Mouse (Mus musculus) spleen, adult 2 months (tissue): ENCODE results near the gene Wnt3a. TPM values are rescaled to one million over a fixed set of nuclear protein-coding genes. Genes with fewer than 3 reads are reported as not detected.
A peak's percentile ranks its signal among the peaks of the same experiment; 100 is the strongest.
"Not testable (repeated sequence)": the region's sequence is repeated elsewhere in the genome, so short reads cannot be mapped to it uniquely, and the experiment has no call there.

Experiments
- DNase-seq, 2 experiments: peaks; one replicate each; pipeline versions ENCODE4 v3.0.0 to v3.0.0-alpha.2; 2012 to 2021; ENCODE audit warnings: low spot score in 2 of 2, low read depth in 1 of 2
- H3K27ac ChIP-seq: fragments of 200-500 bp; 2 replicates; pipeline ENCODE4 v1.5.1; 2012; ENCODE audit warnings: low read length, inconsistent platforms; ENCODE audit not compliant: insufficient read depth
- H3K27me3 ChIP-seq: fragments of 200-500 bp; 2 replicates; pipeline ENCODE4 v1.6.1; 2012; ENCODE audit warnings: mild to moderate bottlenecking, moderate library complexity, low read length, inconsistent platforms; ENCODE audit not compliant: control insufficient read depth, insufficient read depth
- H3K36me3 ChIP-seq: fragments of 200-500 bp; 2 replicates; pipeline ENCODE4 v1.6.1; 2012; ENCODE audit warnings: mild to moderate bottlenecking, low read length, inconsistent platforms; ENCODE audit not compliant: control insufficient read depth, insufficient read depth
- H3K4me1 ChIP-seq: fragments of 200-500 bp; 2 replicates; pipeline ENCODE4 v1.6.1; 2011; ENCODE audit warnings: inconsistent platforms; ENCODE audit not compliant: control insufficient read depth, insufficient read depth, insufficient read length
- H3K4me3 ChIP-seq: fragments of 200-500 bp; 2 replicates; pipeline ENCODE4 v1.5.1; 2011; ENCODE audit warnings: mild to moderate bottlenecking, inconsistent platforms; ENCODE audit not compliant: insufficient read depth, insufficient read length; ENCODE audit errors: extremely low read depth
- CTCF ChIP-seq: fragments of 200-500 bp; IDR thresholded peaks from 2 replicates; pipeline ENCODE4 v1.5.1; 2011; ENCODE audit warnings: mild to moderate bottlenecking, inconsistent platforms; ENCODE audit not compliant: insufficient read depth, insufficient read length, insufficient replicate concordance; ENCODE audit errors: extremely low read depth
- POLR2A ChIP-seq: fragments of 200-500 bp; IDR thresholded peaks from 2 replicates; pipeline ENCODE4 v1.6.1; 2011; ENCODE audit warnings: low read depth, low read length, inconsistent platforms
- WGBS: fragments of 180-500 bp; shearing (Covaris S2); methylation state at CpG from one replicate; pipeline ENCODE4 v1.1.7; 2018; 5-methylcytosine and 5-hydroxymethylcytosine counted together
- polyA plus RNA-seq: library from polyadenylated mRNA; depleted of rRNA; stranded (reverse); fragments of >200 nt; gene quantifications from 2 replicates; pipeline ENCODE4 v1.2.3, GENCODE M21; 2012

Gene Wnt3a
- polyA plus RNA-seq, 1 experiment = not detected

GRCm38 (mm10) chr11:59302700-59303569 is 12.4 kb upstream of the Wnt3a start:
- H3K36me3 ChIP-seq = no peaks in the 10 kb centered on the region
- TF ChIP-seq CTCF = peak; percentile 50; the same call in 1 of the 2 replicates
- TF ChIP-seq POLR2A = no peak
- no peaks in the 10 kb centered on the region; the same call in 1 of the 2 replicates for H3K4me1 ChIP-seq
- no peak overlapping the region for H3K27ac ChIP-seq
- 22% methylated on average over 9 of the region's 10 CpGs for WGBS
- peaks cover 16% of the 10 kb centered on the region for H3K27me3 ChIP-seq
- peak; percentile 8 to 29 for DNase-seq
- no peak overlapping the region for H3K4me3 ChIP-seq

GRCm38 (mm10) chr11:59301053-59301452 is 10.5 kb upstream of the Wnt3a start:
- not testable (repeated sequence) for H3K36me3 ChIP-seq, H3K4me1 ChIP-seq, H3K4me3 ChIP-seq, H3K27me3 ChIP-seq, H3K27ac ChIP-seq, DNase-seq
- 56% methylated on average over 2 of the region's 2 CpGs for WGBS

GRCm38 (mm10) chr11:59300185-59300584 is 9.6 kb upstream of the Wnt3a start:
- WGBS = 13% methylated on average over 3 of the region's 3 CpGs
- TF ChIP-seq CTCF = no peak
- no peak for TF ChIP-seq POLR2A
- no peak overlapping the region for H3K4me3 ChIP-seq
- DNase-seq = no peak
- no peaks in the 10 kb centered on the region for H3K4me1 ChIP-seq
- no peak overlapping the region for H3K27ac ChIP-seq
- H3K27me3 ChIP-seq = no peaks in the 10 kb centered on the region
- H3K36me3 ChIP-seq = no peaks in the 10 kb centered on the region

DNA sequence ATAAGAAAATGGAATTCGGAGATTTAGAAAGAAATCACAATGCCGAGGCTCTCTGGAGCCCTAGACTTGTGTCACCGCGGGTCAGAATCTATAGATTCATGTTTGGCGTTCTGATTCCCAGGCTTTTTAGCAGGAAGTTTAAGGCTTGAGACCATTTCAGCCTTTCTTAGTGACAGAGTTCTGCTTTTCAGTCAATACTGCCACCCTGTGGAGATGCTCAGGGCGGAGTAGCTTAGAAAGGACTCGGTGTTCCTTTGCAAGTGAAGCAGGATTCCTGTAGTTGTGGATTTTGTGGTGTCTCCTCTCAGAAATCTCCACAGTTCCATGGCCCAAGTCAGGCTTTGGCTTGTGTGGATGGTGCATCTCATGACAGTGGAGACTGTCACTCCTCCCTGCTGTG is 7.4 kb upstream of the Wnt3a start:
- TF ChIP-seq POLR2A (no peak), CTCF (no peak)
- H3K4me1 ChIP-seq = no peaks in the 10 kb centered on the region
- no peaks in the 10 kb centered on the region for H3K36me3 ChIP-seq
- H3K4me3 ChIP-seq = no peak overlapping the region
- 17% methylated on average over 7 of the region's 7 CpGs for WGBS
- H3K27ac ChIP-seq = no peak overlapping the region
- 0 out of 2 replicates have a peak, but pooled peaks cover 1% of the 10 kb centered on the region for H3K27me3 ChIP-seq
- no peak for DNase-seq

- Histone ChIP-seq H3K4me1 (peaks cover 1% of the 10 kb centered on the region; the same call in 1 of the 2 replicates), H3K27me3 (peaks cover 15% of the 10 kb centered on the region)
Observed at GRCm38 (mm10) chr11:59293616-59294015, 3.1 kb upstream of the Wnt3a start.

DNA sequence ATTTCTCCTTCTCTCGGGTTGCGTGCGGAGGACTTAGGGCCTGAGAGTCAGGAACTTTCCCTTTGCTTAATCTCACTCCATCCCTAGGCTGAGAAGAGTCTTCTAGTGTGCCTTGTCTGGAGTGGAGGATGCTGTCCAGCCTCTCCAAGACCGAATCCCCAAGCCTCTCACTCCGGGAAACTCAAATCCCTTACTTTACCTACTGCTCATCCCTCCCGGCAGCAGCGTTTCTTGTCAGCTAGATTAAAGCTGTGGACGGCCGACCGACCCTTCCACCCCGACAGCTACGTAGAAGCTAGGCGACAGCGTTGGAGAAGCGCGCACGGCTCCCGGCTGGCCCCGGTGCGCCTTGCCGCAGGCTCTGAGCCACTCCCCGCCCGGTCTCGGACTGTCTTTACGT is 846 bp downstream of the Wnt3a start:
- Histone ChIP-seq H3K36me3 (no peaks in the 10 kb centered on the region), H3K27ac (no peak overlapping the region), H3K4me3 (no peak overlapping the region), H3K27me3 (peaks cover 17% of the 10 kb centered on the region), H3K4me1 (peaks cover 1% of the 10 kb centered on the region; the same call in 1 of the 2 replicates)
- no peak for TF ChIP-seq POLR2A
- TF ChIP-seq CTCF = no peak
- 4% methylated on average over 25 of the region's 25 CpGs for WGBS
- DNase-seq = no peak

More at GRCm38 (mm10) chr11:59293616-59294015, 3.1 kb upstream of the Wnt3a start:
- Histone ChIP-seq H3K36me3 (no peaks in the 10 kb centered on the region), H3K4me3 (no peak overlapping the region), H3K27ac (no peak overlapping the region)
- DNase-seq = peak; percentile 15 to 27
- TF ChIP-seq CTCF (peak; percentile 34; the same call in 1 of the 2 replicates), POLR2A (no peak)
- 26% methylated on average over 7 of the region's 7 CpGs for WGBS

GRCm38 (mm10) chr11:59284146-59284545 is 6.4 kb downstream of the Wnt3a start:
- WGBS = 64% methylated on average over 14 of the region's 14 CpGs

More at GRCm38 (mm10) chr11:59284146-59284545, 6.4 kb downstream of the Wnt3a start:
- H3K36me3 ChIP-seq = no peaks in the 10 kb centered on the region
- no peak for DNase-seq
- no peak overlapping the region for H3K27ac ChIP-seq
- peaks cover 8% of the 10 kb centered on the region; the same call in 1 of the 2 replicates for H3K27me3 ChIP-seq
- no peak overlapping the region for H3K4me3 ChIP-seq
- no peaks in the 10 kb centered on the region for H3K4me1 ChIP-seq
- TF ChIP-seq POLR2A = no peak
